ENCODE assay signal across 19 mouse cellular contexts in the genomic region with DNA sequence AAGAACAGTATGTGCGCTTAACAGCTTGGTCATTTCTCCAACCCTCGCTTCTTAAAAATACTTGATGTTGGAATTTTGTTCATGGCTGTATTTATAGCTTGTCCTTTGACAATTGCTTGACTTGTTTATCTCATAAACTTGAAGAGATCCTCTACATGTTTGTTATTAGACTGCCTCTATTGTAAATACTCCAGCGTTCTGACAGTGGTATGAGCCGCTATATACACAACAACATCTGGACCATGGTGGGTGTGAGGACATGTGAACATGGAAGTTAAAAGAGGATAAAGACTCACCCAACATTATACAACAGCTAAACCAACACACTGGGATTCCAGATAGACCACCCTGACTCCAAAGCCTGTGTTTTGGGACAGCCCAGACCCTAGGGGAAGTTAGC.
"Had no signal": no experiment of that assay in that cellular context is flagged by ENCODE, and none has a peak within 500 bp of the region (broad histone marks: within the 10 kb centered on the region; RNA-seq: fewer than 3 reads in every experiment).

No protein-coding gene starts in this region.

- H3K4me3 ChIP-seq: hindbrain, embryonic 15.5 days; limb, embryonic 12.5 days; limb, embryonic 15.5 days; megakaryocyte, embryonic 14.5 days; midbrain, embryonic 10.5 days; midbrain, embryonic 13.5 days; myocyte; neural tube, embryonic 13.5 days; stomach, embryonic 15.5 days had no signal

- H3K36me3 ChIP-seq: hindbrain, embryonic 15.5 days; limb, embryonic 12.5 days; limb, embryonic 15.5 days; midbrain, embryonic 10.5 days; midbrain, embryonic 13.5 days; neural tube, embryonic 13.5 days; stomach, embryonic 15.5 days had no signal

- H3K27me3 ChIP-seq: hindbrain, embryonic 15.5 days; midbrain, embryonic 13.5 days; neural tube, embryonic 13.5 days; stomach, embryonic 15.5 days had no signal

- H3K4me1 ChIP-seq: hindbrain, embryonic 15.5 days; limb, embryonic 12.5 days; midbrain, embryonic 10.5 days; midbrain, embryonic 13.5 days; neural tube, embryonic 13.5 days; stomach, embryonic 15.5 days had no signal

- H3K4me2 ChIP-seq: hindbrain, embryonic 15.5 days; limb, embryonic 12.5 days; limb, embryonic 15.5 days; liver, embryonic 11.5 days; midbrain, embryonic 13.5 days; neural tube, embryonic 13.5 days; stomach, embryonic 15.5 days had no signal

- ATAC-seq: liver, postnatal 0 days; midbrain, embryonic 13.5 days; midbrain, embryonic 16.5 days had no signal

- H3K27ac ChIP-seq: hindbrain, embryonic 15.5 days; limb, embryonic 12.5 days; limb, embryonic 15.5 days; liver, embryonic 14.5 days; midbrain, embryonic 10.5 days; midbrain, embryonic 13.5 days; neural tube, embryonic 13.5 days; stomach, embryonic 15.5 days had no signal

- H3K9me3 ChIP-seq: hindbrain, embryonic 15.5 days; limb, embryonic 12.5 days; limb, embryonic 15.5 days; midbrain, embryonic 10.5 days; midbrain, embryonic 13.5 days; neural tube, embryonic 13.5 days; stomach, embryonic 15.5 days had no signal

- DNase-seq: kidney, adult 2 months; kidney, postnatal 10 days; kidney, postnatal 4 days; left cerebral cortex, postnatal 4 days; liver, postnatal 0 days; retina, postnatal 1 day; thymus, postnatal 25 days had no signal

- H3K9ac ChIP-seq: hindbrain, embryonic 15.5 days; limb, embryonic 12.5 days; limb, embryonic 15.5 days; liver, embryonic 14.5 days; liver, postnatal 0 days; midbrain, embryonic 13.5 days; neural tube, embryonic 13.5 days; stomach, embryonic 15.5 days had no signal
